Mouse (Mus musculus) liver, embryonic 16.5 days (tissue): Measurements from ENCODE around the gene Cybb. TPM values are rescaled to one million over a fixed set of nuclear protein-coding genes. Genes with fewer than 3 reads are reported as not detected.

Source experiments
- ATAC-seq: fragments of 200-750 bp; cut with Nextera tagmentation; 2 replicates; pipeline ENCODE4 v1.8.0; 2017; ENCODE audit warnings: low read depth, mild to moderate bottlenecking, moderate number of reproducible peaks, moderate library complexity
- H3K27ac ChIP-seq: fragments of 300-500 bp; sonication (generic); 2 replicates; pipeline ENCODE4 v1.5.1; 2014; ENCODE audit warnings: mild to moderate bottlenecking, low read length
- H3K27me3 ChIP-seq: fragments of 300-500 bp; sonication (generic); 2 replicates; pipeline ENCODE4 v1.6.1; 2014; ENCODE audit warnings: low read depth, low read length, mixed read lengths; ENCODE audit not compliant: control insufficient read depth, insufficient read depth
- H3K36me3 ChIP-seq: fragments of 300-500 bp; sonication (generic); 2 replicates; pipeline ENCODE4 v1.6.1; 2014; ENCODE audit warnings: mild to moderate bottlenecking; ENCODE audit not compliant: control insufficient read depth, insufficient read depth
- H3K4me1 ChIP-seq: fragments of 300-500 bp; sonication (generic); 2 replicates; pipeline ENCODE4 v1.6.1; 2014; ENCODE audit warnings: low read depth, low read length, mixed read lengths; ENCODE audit not compliant: control insufficient read depth
- H3K4me2 ChIP-seq: fragments of 300-500 bp; sonication (generic); 2 replicates; pipeline ENCODE4 v1.6.1; 2014; ENCODE audit warnings: low read depth, low read length, mixed read lengths
- H3K4me3 ChIP-seq: fragments of 300-500 bp; sonication (generic); 2 replicates; pipeline ENCODE4 v1.5.1; 2014; ENCODE audit warnings: low read depth, mild to moderate bottlenecking, low read length
- H3K9ac ChIP-seq: fragments of 300-500 bp; sonication (generic); 2 replicates; pipeline ENCODE4 v1.6.1; 2014; ENCODE audit warnings: low read depth, low read length
- H3K9me3 ChIP-seq: fragments of 300-500 bp; sonication (generic); replicated peaks from 2 replicates; pipeline ENCODE4 v1.6.1; 2016; ENCODE audit warnings: low read length; ENCODE audit not compliant: control insufficient read depth
- WGBS: fragments of 180-500 bp; shearing (Covaris S2); extraction: QIAGEN DNeasy Blood & Tissue Kit; methylation state at CpG from one replicate; pipeline ENCODE4 v1.1.7; 2014; ENCODE audit not compliant: insufficient replicate concordance; 5-methylcytosine and 5-hydroxymethylcytosine counted together
- polyA plus RNA-seq: library from polyadenylated mRNA; unstranded; fragments of >200 nt; fragmentation: Nextera tagmentation; extraction: Ambion mirVana; gene quantifications from 2 replicates; pipeline ENCODE4 v1.2.1, GENCODE M21; 2015

Gene Cybb
- polyA plus RNA-seq, 1 experiment from 2014 or later: 19.6 TPM

DNA sequence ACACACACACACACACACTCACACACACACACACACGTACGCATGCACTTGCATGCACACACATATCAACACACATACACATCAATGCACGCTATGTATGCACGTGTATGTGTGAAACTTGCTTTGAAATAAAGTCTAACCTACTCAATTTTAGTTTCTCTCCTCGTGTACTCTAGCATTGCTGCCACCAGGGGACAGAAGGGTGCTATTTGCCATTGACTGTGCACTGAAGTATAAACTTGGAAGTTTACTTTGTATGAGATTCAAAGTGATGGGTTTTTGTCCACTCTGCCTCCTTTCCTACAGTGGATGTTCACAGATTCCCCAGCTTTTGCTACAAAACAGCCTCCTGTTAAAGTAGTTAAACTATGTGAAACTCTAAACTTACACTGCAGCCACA lies 73.7 kb downstream of the Cybb start:
- Histone ChIP-seq H3K9ac (no peak overlapping the region), H3K9me3 (no peaks in the 10 kb centered on the region), H3K4me1 (no peaks in the 10 kb centered on the region), H3K36me3 (no peaks in the 10 kb centered on the region), H3K27me3 (no peaks in the 10 kb centered on the region), H3K4me3 (no peak overlapping the region), H3K4me2 (no peak overlapping the region), H3K27ac (no peak overlapping the region)
- WGBS: 45% methylated on average over 5 of the region's 5 CpGs
- no peak for ATAC-seq

Other genes with a start within 250 kb of the Cybb start
- 3.4 and 3.8 TPM in 2 replicates for gene Gm14862, start 230.9 kb downstream of the Cybb start, polyA plus RNA-seq
- gene Xk, start 215.0 kb downstream of the Cybb start, polyA plus RNA-seq: 25.2 and 26.2 TPM in 2 replicates
- 2.2 and 2.3 TPM in 2 replicates for gene H2al1m, start 204.0 kb downstream of the Cybb start, polyA plus RNA-seq
- not detected in 2 replicates for gene H2al1k, start 137.1 kb downstream of the Cybb start, polyA plus RNA-seq
- not detected in 2 replicates for gene H2al1o, start 84.6 kb upstream of the Cybb start, polyA plus RNA-seq
- 24.1 and 26.8 TPM in 2 replicates for gene Dynlt3, start 175.2 kb upstream of the Cybb start, polyA plus RNA-seq